Mouse (Mus musculus) lung, adult 2 months (tissue): ENCODE results near the gene Il2ra.

Source experiments
- CTCF ChIP-seq: fragments of 200-500 bp; IDR thresholded peaks from 2 replicates; pipeline ENCODE4 v1.5.1; 2011; ENCODE audit warnings: mild to moderate bottlenecking, low read length, control low read depth; ENCODE audit not compliant: insufficient read depth
- POLR2A ChIP-seq: fragments of 200-500 bp; IDR thresholded peaks from 2 replicates; pipeline ENCODE4 v1.6.1; 2011; ENCODE audit warnings: low read depth, mild to moderate bottlenecking, control low read depth, low read length, borderline replicate concordance; ENCODE audit errors: extremely low read depth

- TF ChIP-seq CTCF (no peak), POLR2A (no peak)
These were observed 64.1 kb downstream of the Il2ra start for GRCm38 (mm10) chr2:11706746-11707065.
